Mouse (Mus musculus) neutrophil, adult 59 days (primary cell): ENCODE data around the gene Wdr60. TPM values are rescaled to one million over a fixed set of nuclear protein-coding genes. Genes with fewer than 3 reads are reported as not detected.

Experiments used
- total RNA-seq, 2 experiments: library from RNA; stranded (reverse); gene quantifications; 1 replicate in 1 of 2; 2 replicates in 1 of 2; pipeline ENCODE4 v1.2.4; 2023

Wdr60 gene
- 1 to 10 TPM in 1 of 2 experiments, under 1 TPM in 1; 0.84 to 1.5 TPM for total RNA-seq

DNA sequence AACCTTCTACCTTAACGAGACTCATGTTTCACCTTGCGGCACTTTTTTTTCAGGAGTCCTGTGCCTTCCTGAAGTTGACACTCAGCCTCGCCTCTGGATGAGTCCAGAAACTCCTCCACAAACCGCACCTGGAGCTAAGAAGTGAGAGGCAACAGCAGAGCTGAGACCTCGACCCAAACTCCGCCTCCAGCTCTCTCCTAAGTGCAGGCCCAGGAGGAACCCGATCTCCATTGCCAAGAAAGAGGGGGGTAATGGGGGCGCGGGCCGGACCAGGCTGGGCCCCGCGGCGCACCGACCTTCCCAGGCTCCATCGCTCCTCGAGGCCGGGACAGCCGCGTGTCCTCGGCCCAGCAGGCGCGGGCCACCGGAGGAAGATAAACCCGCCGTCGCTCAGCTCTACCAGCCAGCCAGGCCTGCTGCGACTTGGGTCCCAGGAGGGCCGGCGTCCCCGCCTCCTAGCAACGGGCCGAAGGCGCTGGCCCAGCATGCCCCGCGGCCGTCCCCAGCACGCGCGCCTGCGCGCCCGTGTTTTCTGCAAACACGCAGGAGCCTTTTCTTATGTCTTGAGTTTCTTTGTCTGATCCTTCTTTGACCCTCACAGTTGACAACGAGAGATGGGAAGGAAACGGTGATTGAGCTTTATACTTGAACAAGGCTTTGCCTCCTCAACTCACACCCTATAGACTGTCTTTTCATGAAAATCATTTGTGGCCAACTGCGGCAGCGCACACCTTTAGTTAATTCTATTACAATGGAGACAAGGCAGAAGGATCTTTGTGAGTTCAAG lies at the start of gene Wdr60:
TSS of gene Wdr60 (minus strand) at position 468 of the 787 bp plus-strand sequence.

DNA sequence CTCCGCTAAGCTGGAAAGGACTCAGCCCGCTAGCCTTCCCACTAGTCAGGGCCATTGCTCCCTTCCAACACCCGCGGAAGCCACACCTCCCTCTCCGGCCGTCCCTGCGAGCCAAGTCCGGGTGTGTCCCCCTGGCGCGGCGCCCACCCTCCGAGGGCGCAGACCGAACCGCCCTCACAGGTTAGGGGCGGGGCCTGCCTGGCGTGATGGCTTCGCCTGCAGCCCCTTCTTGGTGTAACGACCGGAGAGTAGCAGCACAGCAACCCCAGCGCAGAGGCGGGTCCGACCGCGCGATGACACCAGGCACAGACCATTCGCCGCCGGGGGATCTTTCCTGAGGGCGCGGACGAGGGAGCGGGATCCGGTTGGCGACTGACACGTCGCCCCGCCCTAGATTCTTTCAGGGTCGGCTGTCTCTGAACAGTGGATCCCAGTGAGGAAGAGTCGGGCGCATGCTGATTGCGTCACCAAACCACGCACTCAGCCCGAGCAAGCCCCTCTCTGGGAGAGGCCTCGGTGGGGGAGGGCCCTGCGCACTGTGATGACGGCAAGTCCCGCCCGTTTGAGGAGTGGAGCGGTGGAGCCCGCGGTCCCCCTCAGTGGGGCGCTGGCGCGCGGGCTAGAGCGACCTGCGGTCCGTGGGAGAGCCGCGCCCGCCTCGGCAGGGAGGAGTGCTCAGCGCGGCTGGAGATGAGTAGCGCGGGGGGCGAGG lies 18.0 kb upstream of the Wdr60 start, which contains the start of gene Esyt2:
TSS of gene Esyt2 (plus strand) at position 544 of the 712 bp plus-strand sequence.

DNA sequence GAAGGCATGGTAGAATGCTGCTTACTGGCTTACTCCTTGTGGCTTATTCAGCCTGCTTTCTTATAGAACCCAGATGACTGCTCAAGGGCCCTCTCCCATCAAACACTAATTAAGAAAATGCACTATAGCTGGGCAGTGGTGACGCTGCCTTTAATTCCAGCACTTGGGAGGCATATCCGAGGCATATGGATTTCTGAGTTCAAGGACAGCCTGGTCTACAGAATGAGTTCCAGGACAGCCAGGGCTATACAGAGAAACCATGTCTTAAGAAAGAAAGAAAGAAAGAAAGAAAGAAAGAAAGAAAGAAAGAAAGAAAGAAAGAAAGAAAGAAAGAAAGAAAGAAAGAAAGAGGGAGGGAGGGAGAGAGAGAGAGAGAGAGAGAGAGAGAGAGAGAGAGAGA lies 12.3 kb upstream of the Wdr60 start, which contains the start of gene Gm11027:
TSS of gene Gm11027 (plus strand) at position 301 of the 400 bp plus-strand sequence.

Other genes with a start within 250 kb of the Wdr60 start
- 10 to 100 TPM; 18.9 to 23.6 TPM for gene Zfp386, start 215.3 kb downstream of the Wdr60 start, total RNA-seq
- under 1 TPM; 0.09 to 0.35 TPM for gene Vipr2, start 185.3 kb downstream of the Wdr60 start, total RNA-seq
- gene Gm11027, start 12.4 kb upstream of the Wdr60 start, total RNA-seq, result not detected
- gene Esyt2, start 18.2 kb upstream of the Wdr60 start, total RNA-seq, result 10 to 100 TPM; 70.2 to 98.2 TPM
- gene Ncapg2, start 142.4 kb upstream of the Wdr60 start, total RNA-seq, result 10 to 100 TPM; 51.0 to 52.6 TPM
- gene Ptprn2, start 222.7 kb upstream of the Wdr60 start, total RNA-seq, result not detected